Mouse (Mus musculus): ENCODE results near the gene Atpif1. TPM values are rescaled to one million over a fixed set of nuclear protein-coding genes. Genes with fewer than 3 reads are reported as not detected.

The Atpif1 gene
- polyA plus RNA-seq, 1 experiment from 2014 or later, result 1,144 TPM

DNA sequence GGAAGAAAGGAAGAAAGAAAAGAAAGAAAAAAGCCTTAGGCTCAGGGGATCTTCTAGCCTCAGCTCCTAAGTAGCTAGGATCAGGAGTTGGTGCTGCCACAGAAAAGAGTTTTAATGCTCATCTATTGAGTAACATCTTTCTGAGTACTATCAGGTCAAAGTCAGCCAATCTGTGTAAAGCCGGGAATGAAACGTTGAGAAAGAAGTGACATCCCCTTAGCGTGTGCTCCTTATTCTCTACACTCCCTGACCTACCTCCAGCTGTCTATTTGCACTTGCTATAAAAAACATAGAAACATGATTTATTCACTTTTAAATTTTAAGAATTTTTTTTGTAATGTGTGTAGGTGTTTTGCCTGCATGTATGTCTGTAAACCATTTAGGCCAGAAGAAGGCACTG lies 14.3 kb downstream of the Atpif1 start:
- Histone ChIP-seq H3K36me3 (no peaks in the 10 kb centered on the region), H3K27ac (replicated peaks) (no peak overlapping the region), H3K27me3 (no peaks in the 10 kb centered on the region), H3K4me3 (no peak overlapping the region), H3K9me3 (no peaks in the 10 kb centered on the region), H3K4me1 (peaks cover 16% of the 10 kb centered on the region), H3K9ac (replicated peaks) (no peak overlapping the region), H3K4me2 (replicated peaks) (no peak overlapping the region)
- WGBS, result 90% methylated on average over 3 of the region's 3 CpGs
- ATAC-seq (ENCODE audit: low FRiP score, low read depth), result no peak

DNA sequence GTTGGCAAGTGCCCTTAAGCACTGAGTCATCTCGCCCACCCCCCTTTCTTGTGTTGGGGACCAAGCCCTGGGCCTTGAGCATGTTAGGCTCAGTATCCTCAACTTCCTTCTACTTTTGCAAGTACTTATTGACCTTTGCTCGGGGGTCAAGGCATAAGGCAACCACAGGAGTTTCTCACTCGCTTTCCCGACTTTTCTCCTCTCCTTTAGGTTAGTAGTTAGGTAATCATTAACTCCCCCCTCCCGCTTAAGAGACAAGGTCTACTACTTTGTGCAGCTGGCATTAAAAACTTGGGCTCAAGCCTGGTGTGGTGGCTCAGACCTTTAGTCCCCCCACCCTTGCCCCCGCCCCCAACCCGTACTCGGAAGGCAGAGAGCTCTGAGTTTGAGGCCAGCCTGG lies 15.4 kb downstream of the Atpif1 start:
- Histone ChIP-seq H3K4me3 (no peak overlapping the region), H3K4me2 (replicated peaks) (no peak overlapping the region), H3K27me3 (peaks cover 8% of the 10 kb centered on the region), H3K27ac (replicated peaks) (no peak overlapping the region), H3K36me3 (no peaks in the 10 kb centered on the region), H3K9ac (replicated peaks) (no peak overlapping the region), H3K4me1 (peaks cover 13% of the 10 kb centered on the region; the same call in 1 of the 2 replicates), H3K9me3 (no peaks in the 10 kb centered on the region)
- ATAC-seq (ENCODE audit: low FRiP score, low read depth), result no peak
- 84% methylated on average over 8 of the region's 8 CpGs for WGBS

DNA sequence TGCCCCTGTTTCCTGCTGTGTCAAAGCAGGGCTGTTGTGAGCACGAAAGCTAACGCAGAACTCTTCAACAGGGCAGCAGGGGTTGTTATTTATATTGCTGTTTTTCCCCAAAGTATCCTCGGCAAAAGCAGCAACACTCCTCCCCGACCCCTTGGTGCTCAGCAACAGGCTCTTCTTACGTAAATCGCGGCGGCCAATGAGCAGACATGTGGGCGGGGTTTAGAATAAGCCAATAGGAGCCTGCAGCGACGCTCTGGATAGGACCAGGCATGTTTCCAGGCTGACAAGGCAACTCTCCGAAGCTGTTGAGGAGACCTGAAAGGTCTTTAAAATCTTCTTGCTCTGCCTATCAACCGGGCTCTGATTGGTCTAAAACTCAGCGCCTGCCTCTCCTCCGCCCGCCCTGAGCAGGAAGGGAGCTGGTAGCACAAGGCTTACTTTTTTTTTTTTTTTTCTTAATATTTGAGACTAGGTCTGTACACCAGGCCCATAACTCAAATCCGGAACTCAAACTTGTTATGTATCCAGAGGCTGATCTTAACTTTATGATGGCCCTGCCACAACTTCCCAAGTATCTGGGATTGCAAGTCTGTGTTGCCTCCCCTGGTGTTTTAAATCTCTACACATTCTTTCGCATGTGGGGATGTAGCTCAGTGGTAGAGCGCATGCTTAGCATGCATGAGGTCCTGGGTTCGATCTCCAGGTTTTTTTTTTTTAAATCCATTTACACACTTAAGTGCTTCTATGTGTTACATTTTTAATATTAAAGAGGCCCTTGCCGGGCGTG lies 17.9 kb downstream of the Atpif1 start:
- Histone ChIP-seq H3K4me1 (peaks cover 14% of the 10 kb centered on the region; the same call in 1 of the 2 replicates), H3K9ac (replicated peaks) (peak overlapping the region; percentile 41; the same call in 1 of the 2 replicates), H3K4me2 (replicated peaks) (peak overlapping the region; percentile 84), H3K27ac (replicated peaks) (peak overlapping the region; percentile 46; the same call in 1 of the 2 replicates), H3K27me3 (peaks cover 13% of the 10 kb centered on the region), H3K9me3 (no peaks in the 10 kb centered on the region), H3K36me3 (no peaks in the 10 kb centered on the region), H3K4me3 (peak overlapping the region; percentile 41)
- 20% methylated on average over 22 of the region's 22 CpGs for WGBS
- ATAC-seq (ENCODE audit: low FRiP score, low read depth), result peak; percentile 87

- Histone ChIP-seq H3K4me3 (peak overlapping the region; percentile 41), H3K4me2 (replicated peaks) (peak overlapping the region; percentile 84), H3K36me3 (no peaks in the 10 kb centered on the region), H3K9me3 (no peaks in the 10 kb centered on the region), H3K27me3 (peaks cover 13% of the 10 kb centered on the region), H3K27ac (replicated peaks) (no peak overlapping the region), H3K9ac (replicated peaks) (peak overlapping the region; percentile 41; the same call in 1 of the 2 replicates), H3K4me1 (peaks cover 15% of the 10 kb centered on the region; the same call in 1 of the 2 replicates)
- no peak for ATAC-seq (ENCODE audit: low FRiP score, low read depth)
- WGBS, result 1% methylated on average over 21 of the region's 21 CpGs
Observed at GRCm38 (mm10) chr4:132514555-132515135, 18.8 kb downstream of the Atpif1 start.

GRCm38 (mm10) chr4:132513395-132514273 lies 19.8 kb downstream of the Atpif1 start:
- Histone ChIP-seq H3K9ac (replicated peaks) (no peak overlapping the region), H3K4me3 (no peak overlapping the region), H3K27ac (replicated peaks) (no peak overlapping the region), H3K4me1 (peaks cover 22% of the 10 kb centered on the region), H3K4me2 (replicated peaks) (no peak overlapping the region), H3K9me3 (no peaks in the 10 kb centered on the region), H3K36me3 (no peaks in the 10 kb centered on the region), H3K27me3 (peaks cover 13% of the 10 kb centered on the region)
- ATAC-seq (ENCODE audit: low FRiP score, low read depth), result no peak
- 32% methylated on average over 14 of the region's 14 CpGs for WGBS

- Histone ChIP-seq H3K4me2 (replicated peaks) (no peak overlapping the region), H3K4me1 (peaks cover 22% of the 10 kb centered on the region), H3K27me3 (peaks cover 16% of the 10 kb centered on the region), H3K4me3 (no peak overlapping the region), H3K27ac (replicated peaks) (no peak overlapping the region), H3K9ac (replicated peaks) (no peak overlapping the region), H3K9me3 (no peaks in the 10 kb centered on the region), H3K36me3 (no peaks in the 10 kb centered on the region)
- ATAC-seq (ENCODE audit: low FRiP score, low read depth), result no peak
- 72% methylated on average over 3 of the region's 3 CpGs for WGBS
Observed at GRCm38 (mm10) chr4:132512080-132512479, 21.4 kb downstream of the Atpif1 start.

- H3K4me3 ChIP-seq, result peak within 1 kb of the TSS; percentile 80
- peak within 1 kb of the TSS; percentile 71 for H3K9ac ChIP-seq (replicated peaks)
- H3K36me3 ChIP-seq, result no peaks in the 10 kb centered on the region
- peak; percentile 92 for ATAC-seq (ENCODE audit: low FRiP score, low read depth)
- no peaks in the 10 kb centered on the region for H3K9me3 ChIP-seq
- WGBS, result 1% methylated on average over 31 of the region's 32 CpGs
- H3K4me1 ChIP-seq, result peaks cover 24% of the 10 kb centered on the region
- peaks cover 16% of the 10 kb centered on the region for H3K27me3 ChIP-seq
- H3K27ac ChIP-seq (replicated peaks), result peak within 1 kb of the TSS; percentile 82
- peak within 1 kb of the TSS; percentile 87 for H3K4me2 ChIP-seq (replicated peaks)
Observed at GRCm38 (mm10) chr4:132510352-132510798, 23.1 kb downstream of the Atpif1 start, which contains the start of gene Sesn2. Sesn2 (minus strand) TSS chr4:132510501.

DNA sequence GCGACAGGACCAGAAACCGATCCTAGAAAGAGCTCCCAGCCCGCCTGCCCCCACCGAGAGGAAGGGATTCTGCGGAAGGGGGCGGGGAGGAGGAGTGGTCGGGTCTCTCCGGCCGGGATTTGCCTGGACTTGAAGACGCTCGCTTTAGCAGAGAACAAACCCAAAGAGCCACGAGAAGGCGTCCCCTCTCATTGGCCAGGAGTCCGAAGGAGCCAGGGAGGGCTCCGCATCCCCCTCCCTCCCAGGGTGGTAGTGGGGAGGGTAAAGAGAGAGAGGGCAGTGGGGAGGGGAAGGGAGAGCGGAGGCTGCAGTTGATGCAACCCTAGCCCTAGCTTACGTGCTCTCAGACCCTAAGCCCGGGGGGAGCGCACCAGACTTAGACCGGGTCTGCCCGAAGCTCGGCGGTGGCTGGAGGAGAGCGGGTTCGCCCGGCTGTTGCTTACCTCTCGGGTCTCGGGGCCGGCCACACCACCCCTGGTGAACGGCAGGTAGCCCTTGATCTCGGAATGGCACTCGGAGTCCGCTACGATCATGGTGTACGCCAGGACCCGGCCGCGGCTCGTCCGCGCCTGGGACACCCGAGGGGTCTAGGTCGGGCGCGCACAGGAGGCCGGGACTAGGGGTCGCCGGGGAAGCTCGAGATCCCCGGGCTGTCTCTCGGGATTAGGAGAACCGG lies 23.7 kb downstream of the Atpif1 start:
- peak overlapping the region; percentile 80 for H3K4me3 ChIP-seq
- H3K4me1 ChIP-seq, result peaks cover 20% of the 10 kb centered on the region
- ATAC-seq (ENCODE audit: low FRiP score, low read depth), result peak; percentile 78
- under 1% methylated on average over 51 of the region's 52 CpGs for WGBS
- H3K9me3 ChIP-seq, result no peaks in the 10 kb centered on the region
- H3K4me2 ChIP-seq (replicated peaks), result peak overlapping the region; percentile 87
- H3K27me3 ChIP-seq, result peaks cover 16% of the 10 kb centered on the region
- peak overlapping the region; percentile 71 for H3K9ac ChIP-seq (replicated peaks)
- H3K36me3 ChIP-seq, result no peaks in the 10 kb centered on the region
- peak overlapping the region; percentile 82 for H3K27ac ChIP-seq (replicated peaks)

DNA sequence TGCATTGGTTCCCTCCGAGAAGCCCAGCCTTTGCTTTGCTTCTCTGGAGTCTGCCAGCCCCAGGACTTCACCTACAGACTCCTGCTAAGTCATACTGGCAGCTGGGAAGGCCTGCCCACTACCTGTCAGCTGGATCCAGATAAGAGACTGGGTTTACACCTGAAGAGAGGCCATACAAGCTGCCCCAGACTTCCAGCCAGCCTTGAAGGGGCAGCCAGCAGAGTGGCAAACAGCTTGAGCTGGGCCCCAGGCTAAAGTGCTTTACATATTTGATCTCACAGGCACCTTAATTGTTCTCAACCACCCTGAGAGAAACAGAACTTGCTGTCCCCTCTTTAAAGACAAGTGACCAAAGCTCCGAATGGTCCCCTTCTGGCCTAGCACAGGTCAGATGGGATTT lies 26.2 kb downstream of the Atpif1 start:
- Histone ChIP-seq H3K4me2 (replicated peaks) (no peak overlapping the region), H3K4me3 (no peak overlapping the region), H3K9ac (replicated peaks) (no peak overlapping the region), H3K4me1 (peaks cover 14% of the 10 kb centered on the region), H3K27ac (replicated peaks) (no peak overlapping the region), H3K36me3 (no peaks in the 10 kb centered on the region), H3K27me3 (peaks cover 6% of the 10 kb centered on the region), H3K9me3 (no peaks in the 10 kb centered on the region)
- ATAC-seq (ENCODE audit: low FRiP score, low read depth), result no peak
- WGBS, result 36% methylated on average over 2 of the region's 2 CpGs

- Histone ChIP-seq H3K4me1 (peaks cover 14% of the 10 kb centered on the region), H3K9ac (replicated peaks) (no peak overlapping the region), H3K27ac (replicated peaks) (no peak overlapping the region), H3K36me3 (no peaks in the 10 kb centered on the region), H3K27me3 (peaks cover 3% of the 10 kb centered on the region; the same call in 1 of the 2 replicates), H3K9me3 (no peaks in the 10 kb centered on the region), H3K4me3 (no peak overlapping the region), H3K4me2 (replicated peaks) (no peak overlapping the region)
- ATAC-seq (ENCODE audit: low FRiP score, low read depth), result no peak
- WGBS, result 75% methylated on average over 6 of the region's 6 CpGs
Observed at GRCm38 (mm10) chr4:132506250-132506649, 27.2 kb downstream of the Atpif1 start.

- H3K27ac ChIP-seq (replicated peaks), result no peak overlapping the region
- H3K36me3 ChIP-seq, result no peaks in the 10 kb centered on the region
- peaks cover 3% of the 10 kb centered on the region; the same call in 1 of the 2 replicates for H3K27me3 ChIP-seq
- no peak for ATAC-seq (ENCODE audit: low FRiP score, low read depth)
- H3K4me2 ChIP-seq (replicated peaks), result no peak overlapping the region
- H3K9me3 ChIP-seq, result no peaks in the 10 kb centered on the region
- H3K4me1 ChIP-seq, result peaks cover 14% of the 10 kb centered on the region
- H3K9ac ChIP-seq (replicated peaks), result no peak overlapping the region
- H3K4me3 ChIP-seq, result no peak overlapping the region
- 24% methylated on average over 10 of the region's 10 CpGs for WGBS
Observed at GRCm38 (mm10) chr4:132505800-132506199, 27.7 kb downstream of the Atpif1 start.
